Mouse (Mus musculus) gastrocnemius, postnatal 14 days (tissue): ENCODE data around the gene Krt23. TPM values are rescaled to one million over a fixed set of nuclear protein-coding genes. Genes with fewer than 3 reads are reported as not detected.

ENCODE experiments used
- DNase-seq: peaks from one replicate; pipeline ENCODE4 v3.0.0; 2021; ENCODE audit warnings: mixed read lengths
- intact Hi-C: fragments of 180-260 bp; cut with DNase I; formaldehyde crosslinking; loops from one replicate; pipeline ENCODE4 v1.15.1; 2025; ENCODE audit warnings: low total_unique reads
- total RNA-seq, 2 experiments: library from RNA; stranded (reverse); gene quantifications; 2 replicates each; pipeline ENCODE4 v1.2.3; 2021

Krt23 gene
- total RNA-seq, 2 experiments from 2014 or later = not detected

- no peak for DNase-seq
- intact Hi-C loops = loop anchor here (2.0 to 10.0 kb wide), 3 partner anchors 83 to 833 kb away; no protein-coding TSS in a partner anchor
Observed at GRCm38 (mm10) chr11:99461736-99462135, 31.2 kb downstream of the Krt23 start.

GRCm38 (mm10) chr11:99458887-99459286 lies 34.0 kb downstream of the Krt23 start:
- no peak for DNase-seq
- intact Hi-C loops = no loop called here

GRCm38 (mm10) chr11:99454759-99455158 lies 38.2 kb downstream of the Krt23 start:
- no peak for DNase-seq
- intact Hi-C loops = no loop called here

- intact Hi-C loops = no loop called here
- no peak for DNase-seq
Observed at GRCm38 (mm10) chr11:99454044-99454443, 38.9 kb downstream of the Krt23 start.

GRCm38 (mm10) chr11:99448769-99449168 lies 44.2 kb downstream of the Krt23 start:
- intact Hi-C loops = no loop called here
- no peak for DNase-seq

- intact Hi-C loops = no loop called here
- DNase-seq = no peak
Observed at GRCm38 (mm10) chr11:99441220-99441619, 51.7 kb downstream of the Krt23 start.

- intact Hi-C loops = no loop called here
- DNase-seq = no peak
Observed at GRCm38 (mm10) chr11:99439465-99439864, 53.5 kb downstream of the Krt23 start.

- DNase-seq = no peak
- intact Hi-C loops = no loop called here
Observed at GRCm38 (mm10) chr11:99437972-99438371, 55.0 kb downstream of the Krt23 start, which contains the start of gene Krt20. Krt20 (minus strand) TSS chr11:99438150.

- no peak for DNase-seq
- intact Hi-C loops = no loop called here
Observed at GRCm38 (mm10) chr11:99436625-99437024, 56.3 kb downstream of the Krt23 start.

- no peak for DNase-seq
Observed at GRCm38 (mm10) chr11:99430670-99431069, 62.3 kb downstream of the Krt23 start.

More at GRCm38 (mm10) chr11:99430670-99431069, 62.3 kb downstream of the Krt23 start:
- intact Hi-C loops = no loop called here

Other genes with a start within 250 kb of the Krt23 start
- 10 to 100 TPM in 1 of 2 experiments, 1 to 10 TPM in 1; 8.9 to 11.4 TPM for gene Krt222, start 249.1 kb downstream of the Krt23 start, total RNA-seq
- gene Krt24, start 207.9 kb downstream of the Krt23 start, total RNA-seq = not detected
- gene Krt25, start 170.2 kb downstream of the Krt23 start, total RNA-seq = not detected
- not detected for gene Krt26, start 155.2 kb downstream of the Krt23 start, total RNA-seq
- gene Krt27, start 142.0 kb downstream of the Krt23 start, total RNA-seq = not detected
- gene Krt28, start 118.2 kb downstream of the Krt23 start, total RNA-seq = not detected
- 1 to 10 TPM; 4.5 to 5.7 TPM for gene Krt10, start 103.8 kb downstream of the Krt23 start, total RNA-seq
- not detected for gene Krt12, start 70.9 kb downstream of the Krt23 start, total RNA-seq
- under 1 TPM; 0.27 TPM for gene Krt20, start 55.0 kb downstream of the Krt23 start, total RNA-seq
- gene Krt39, start 28.2 kb upstream of the Krt23 start, total RNA-seq = not detected
- not detected for gene Krt40, start 50.0 kb upstream of the Krt23 start, total RNA-seq
- not detected for gene Krtap3-3, start 57.7 kb upstream of the Krt23 start, total RNA-seq
- gene Krtap3-2, start 63.7 kb upstream of the Krt23 start, total RNA-seq = not detected
- not detected for gene Gm11939, start 66.3 kb upstream of the Krt23 start, total RNA-seq
- gene Krtap3-1, start 73.5 kb upstream of the Krt23 start, total RNA-seq = not detected
- gene Krtap1-5, start 87.9 kb upstream of the Krt23 start, total RNA-seq = not detected
- gene Krtap1-4, start 90.5 kb upstream of the Krt23 start, total RNA-seq = not detected
- not detected for gene Krtap1-3, start 98.2 kb upstream of the Krt23 start, total RNA-seq
- not detected for gene Krtap9-3, start 105.0 kb upstream of the Krt23 start, total RNA-seq
- not detected for gene Gm11938, start 110.2 kb upstream of the Krt23 start, total RNA-seq
- not detected for gene Gm11937, start 117.1 kb upstream of the Krt23 start, total RNA-seq
- not detected for gene Krtap2-4, start 121.7 kb upstream of the Krt23 start, total RNA-seq
- not detected for gene Gm11562, start 127.3 kb upstream of the Krt23 start, total RNA-seq
- gene Krtap4-1, start 135.1 kb upstream of the Krt23 start, total RNA-seq = not detected
- not detected for gene Krtap4-2, start 141.9 kb upstream of the Krt23 start, total RNA-seq
- gene Krtap4-7, start 151.0 kb upstream of the Krt23 start, total RNA-seq = not detected
- gene Gm11555, start 157.1 kb upstream of the Krt23 start, total RNA-seq = not detected
- not detected for gene Gm11563, start 165.8 kb upstream of the Krt23 start, total RNA-seq
- gene Krtap4-6, start 172.8 kb upstream of the Krt23 start, total RNA-seq = not detected
- not detected for gene Gm14190, start 197.6 kb upstream of the Krt23 start, total RNA-seq
- gene Gm14180, start 241.2 kb upstream of the Krt23 start, total RNA-seq = not detected